Mouse (Mus musculus) testis, postnatal 14 days (tissue): ENCODE measurements at regions not wholly inside any gene's neighbourhood (a gene's known extent, or its start where the extent isn't known, plus 50 kb on each side); places are given as distances from the start of the nearest gene placed in this dataset.

Experiments
- DNase-seq: peaks from one replicate; pipeline ENCODE4 v3.0.0; 2021; ENCODE audit warnings: low spot score

DNA sequence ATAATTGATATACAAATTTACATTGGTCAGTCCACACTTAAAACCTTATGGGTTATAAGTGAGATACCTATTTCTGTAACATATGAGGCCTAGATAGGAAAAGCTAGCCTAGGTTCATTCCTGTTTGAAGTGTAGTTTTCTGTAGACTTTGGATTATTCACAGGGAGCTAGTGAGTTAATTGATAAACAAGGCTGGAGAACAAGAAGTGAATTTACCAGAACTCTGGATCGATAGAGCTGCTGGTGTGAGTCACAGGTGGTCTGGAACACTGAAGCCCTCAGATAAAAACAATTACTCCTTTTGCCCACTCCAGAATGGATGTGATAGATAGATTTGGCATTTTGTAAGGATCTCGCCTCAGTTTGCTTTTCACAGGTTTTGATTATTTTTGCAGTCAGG, 62.0 kb upstream of the Rtl1 start:
- no peak for DNase-seq

DNA sequence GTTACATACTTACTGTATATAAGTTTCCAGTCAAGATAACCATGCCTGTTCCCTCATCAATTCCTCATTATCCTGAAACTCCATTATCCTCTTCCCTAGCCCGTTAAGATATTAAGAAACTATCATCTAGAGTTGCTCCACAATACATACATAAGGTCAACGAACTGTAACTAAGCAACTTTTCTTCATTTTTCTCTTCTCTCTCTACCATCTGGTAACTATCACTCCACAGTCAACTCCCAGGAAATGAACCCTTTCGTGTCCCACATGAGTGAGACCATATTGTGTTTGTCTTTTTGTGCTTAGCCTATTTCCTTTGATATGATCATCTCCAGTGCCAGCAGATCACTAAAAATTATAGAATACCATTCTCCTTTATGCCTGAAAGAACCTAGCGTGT, 74.6 kb upstream of the Rtl1 start:
- no peak for DNase-seq

DNA sequence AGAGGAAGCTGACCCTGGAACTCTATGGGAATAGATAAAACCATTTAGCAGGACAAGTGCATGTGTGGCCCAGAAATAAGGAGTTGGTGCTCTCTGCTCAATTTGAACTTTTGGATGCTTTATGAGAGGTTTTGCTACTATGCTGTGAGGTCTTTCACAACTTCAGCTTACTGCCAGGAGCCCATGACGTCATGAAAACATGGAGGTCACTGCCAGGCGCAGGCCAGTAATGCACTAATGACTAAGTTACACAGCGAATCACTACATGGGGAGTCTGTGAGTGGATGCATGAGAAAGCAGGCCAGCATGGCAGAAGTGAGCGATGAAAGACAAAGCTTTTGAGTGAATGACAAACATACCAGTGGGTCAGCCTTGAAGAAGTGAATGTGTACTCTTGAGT, 93.9 kb upstream of the Rtl1 start:
- DNase-seq = no peak

DNA sequence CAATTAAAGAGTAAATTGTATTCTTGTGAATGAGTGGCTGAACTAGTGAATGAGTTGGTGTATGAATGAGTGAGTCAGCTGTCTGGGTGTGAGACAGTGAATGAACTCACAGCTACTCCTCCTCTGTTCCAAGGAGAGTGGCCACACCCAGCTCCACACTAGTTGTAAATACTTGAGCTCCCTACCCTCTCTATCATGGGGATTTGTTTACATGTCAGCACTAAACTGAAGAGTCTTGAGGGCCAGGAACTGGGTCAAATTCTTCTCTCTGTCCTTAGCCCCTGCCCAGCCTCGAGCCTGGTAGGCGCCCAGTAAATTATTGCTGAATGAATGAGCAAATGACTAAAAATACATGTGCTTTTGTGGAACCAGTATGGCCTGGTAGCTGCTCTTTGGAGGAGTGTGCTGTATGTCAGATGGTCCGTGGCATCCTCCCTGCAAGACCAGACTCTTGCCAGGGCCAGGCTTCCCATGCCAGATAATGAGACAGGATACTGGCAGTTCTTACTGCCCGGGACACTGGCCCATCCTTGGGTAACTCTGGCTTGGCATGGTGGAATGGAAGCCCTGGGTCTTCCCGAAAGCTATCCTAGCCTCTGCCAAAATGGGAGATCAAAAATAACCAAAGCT, 94.8 kb upstream of the Rtl1 start:
- DNase-seq = no peak

GRCm38 (mm10) chr12:109706820-109707219, 106.7 kb upstream of the Rtl1 start:
- no peak for DNase-seq

DNA sequence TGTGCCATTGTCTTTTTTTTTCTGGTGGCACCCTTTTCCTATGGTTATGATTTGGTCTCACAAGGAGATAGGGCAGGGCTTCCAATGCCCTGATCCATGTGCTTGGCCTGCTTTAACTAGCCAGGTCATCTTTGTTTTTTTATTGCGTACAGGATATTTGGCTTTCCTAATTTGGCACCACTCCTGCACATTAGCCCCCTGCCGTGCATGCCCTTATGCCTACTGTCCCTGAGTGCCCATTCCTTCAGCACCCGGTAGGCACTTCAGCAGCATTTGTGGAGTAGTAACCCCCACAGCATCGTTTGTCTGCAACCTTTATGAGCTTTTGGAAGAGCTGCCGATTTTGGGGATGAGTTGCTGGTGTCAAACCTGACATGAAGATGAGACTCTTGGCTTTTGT, 109.5 kb upstream of the Rtl1 start:
- no peak for DNase-seq

DNA sequence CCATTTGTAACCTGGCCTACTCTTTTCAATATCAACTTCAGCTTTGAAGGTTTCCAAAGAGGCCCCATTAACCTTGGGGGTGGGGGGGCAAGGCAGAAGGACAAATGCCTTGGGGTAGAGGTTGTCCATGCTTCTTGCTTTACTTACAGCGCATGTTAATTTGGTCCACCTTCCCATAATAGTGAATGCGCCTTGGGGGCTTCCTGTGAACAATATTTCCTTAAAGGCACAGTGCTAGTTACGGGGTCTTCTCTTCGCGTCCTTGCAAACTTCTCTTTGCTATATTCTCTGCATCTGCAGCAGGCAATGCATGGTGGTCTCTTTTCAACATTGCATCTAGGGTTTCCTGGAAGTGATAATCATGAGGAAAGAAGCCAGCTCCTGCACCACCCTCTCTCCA, 111.3 kb upstream of the Rtl1 start:
- DNase-seq = no peak

DNA sequence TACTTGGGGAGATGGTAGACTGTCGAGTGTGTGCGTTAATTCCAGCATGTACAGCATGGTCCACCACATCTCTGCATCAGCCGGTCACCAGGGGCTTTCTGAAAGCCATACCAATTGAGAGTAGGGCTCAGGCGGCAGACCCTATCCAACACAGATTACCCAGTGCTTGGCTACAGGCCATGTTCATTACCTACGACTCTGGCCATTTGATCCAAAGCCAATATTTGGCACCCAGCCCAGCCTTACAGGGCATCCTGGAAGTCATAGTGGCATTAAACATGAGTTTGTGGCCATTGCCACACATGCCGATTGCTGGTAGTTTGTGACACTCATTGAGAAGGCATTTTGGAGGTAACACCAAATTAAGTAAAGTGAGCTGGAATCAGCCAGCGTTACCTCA, 111.8 kb upstream of the Rtl1 start:
- no peak for DNase-seq

GRCm38 (mm10) chr12:109712386-109712785, 112.3 kb upstream of the Rtl1 start:
- DNase-seq = no peak

- no peak for DNase-seq
These were observed 112.9 kb upstream of the Rtl1 start for GRCm38 (mm10) chr12:109713041-109713440.

DNA sequence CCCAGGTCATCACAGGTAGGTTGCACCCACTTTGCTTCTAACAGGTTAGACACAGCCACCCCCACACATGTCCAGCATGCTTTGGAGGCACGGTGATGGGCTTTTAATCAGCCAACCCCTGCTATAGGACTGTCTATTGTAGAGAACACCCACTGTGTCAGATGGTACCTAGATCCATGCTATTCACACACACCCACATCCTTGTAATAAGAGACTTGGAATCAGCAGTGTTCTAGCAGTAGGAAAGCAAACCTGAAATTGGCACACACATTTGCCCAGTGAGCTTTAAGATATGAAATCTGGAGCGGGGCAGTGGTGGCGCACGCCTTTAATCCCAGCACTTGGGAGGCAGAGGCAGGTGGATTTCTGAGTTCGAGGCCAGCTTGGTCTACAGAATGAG, 113.9 kb upstream of the Rtl1 start:
- no peak for DNase-seq

GRCm38 (mm10) chr12:109716991-109717390, 116.9 kb upstream of the Rtl1 start:
- no peak for DNase-seq

GRCm38 (mm10) chr12:109718036-109718435, 117.9 kb upstream of the Rtl1 start:
- no peak for DNase-seq

- DNase-seq = no peak
These were observed 138.1 kb upstream of the Rtl1 start for GRCm38 (mm10) chr12:109738201-109738600.

DNA sequence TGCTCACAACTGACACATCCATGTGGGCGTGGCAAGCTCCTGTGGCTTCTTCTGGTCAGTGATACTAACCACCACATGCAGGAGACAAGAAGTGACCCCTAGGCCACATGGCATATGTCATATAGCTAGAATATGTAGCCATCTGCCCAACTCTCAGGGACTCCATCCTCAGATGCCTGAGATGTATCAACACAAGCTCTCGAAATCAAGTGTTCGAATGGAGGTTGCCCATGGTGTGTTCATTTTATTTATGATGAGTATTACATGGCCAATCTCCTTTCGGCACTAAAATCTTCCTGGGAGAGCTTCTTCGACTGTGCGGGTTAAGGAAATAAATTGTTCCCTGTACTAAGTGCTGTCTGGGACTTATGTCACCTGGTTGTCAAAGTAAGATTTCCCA, 138.8 kb upstream of the Rtl1 start:
- DNase-seq = no peak

DNA sequence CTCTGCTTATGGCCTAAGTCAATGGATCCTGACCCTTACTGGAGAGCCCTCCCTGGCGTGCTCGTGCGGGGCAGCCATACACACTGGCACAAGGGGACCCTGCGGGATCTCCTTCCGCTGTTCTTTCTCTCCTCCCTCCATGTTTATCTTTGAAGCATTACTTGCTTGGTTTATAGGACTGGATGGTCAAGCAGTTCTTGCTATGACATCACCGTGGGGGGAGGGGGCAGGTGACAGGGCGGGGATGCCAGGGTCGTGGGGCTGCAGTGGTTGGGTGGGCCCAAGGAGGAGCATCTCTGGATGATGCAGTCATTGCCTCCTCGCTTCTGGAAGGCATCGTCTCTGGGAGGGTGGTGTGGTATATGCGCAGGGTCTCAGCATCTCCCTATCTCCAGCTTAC, 142.4 kb upstream of the Rtl1 start:
- DNase-seq = no peak

DNA sequence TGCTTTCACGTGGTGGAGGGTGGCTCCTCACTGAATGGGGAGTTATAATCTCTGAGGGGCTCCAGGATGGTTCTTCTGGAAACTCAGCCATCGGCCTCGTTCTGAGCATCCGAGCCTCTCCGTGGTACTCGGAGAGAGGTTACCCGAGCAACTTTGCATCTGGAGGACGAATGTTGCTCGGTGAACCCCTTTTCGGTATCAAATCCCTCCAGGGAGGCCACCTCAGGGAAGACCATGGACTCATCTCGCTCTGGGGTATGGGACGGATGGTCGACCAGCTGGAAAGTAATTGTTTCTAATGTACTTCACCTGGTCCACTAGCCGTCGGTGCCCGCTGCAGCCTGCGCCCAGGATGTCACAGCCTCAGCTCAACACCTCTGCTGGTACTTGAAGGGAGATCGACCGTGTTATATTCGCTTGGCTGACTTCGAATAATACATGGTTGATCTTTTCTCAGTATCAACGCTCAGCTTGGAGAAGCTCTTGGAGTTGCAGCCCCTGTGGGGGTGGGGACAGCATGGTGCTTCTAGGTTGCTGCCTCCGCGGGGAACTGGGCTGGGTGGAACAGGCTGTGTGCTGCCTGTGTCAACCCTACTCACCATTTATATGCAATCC, 143.0 kb upstream of the Rtl1 start:
- no peak for DNase-seq

DNA sequence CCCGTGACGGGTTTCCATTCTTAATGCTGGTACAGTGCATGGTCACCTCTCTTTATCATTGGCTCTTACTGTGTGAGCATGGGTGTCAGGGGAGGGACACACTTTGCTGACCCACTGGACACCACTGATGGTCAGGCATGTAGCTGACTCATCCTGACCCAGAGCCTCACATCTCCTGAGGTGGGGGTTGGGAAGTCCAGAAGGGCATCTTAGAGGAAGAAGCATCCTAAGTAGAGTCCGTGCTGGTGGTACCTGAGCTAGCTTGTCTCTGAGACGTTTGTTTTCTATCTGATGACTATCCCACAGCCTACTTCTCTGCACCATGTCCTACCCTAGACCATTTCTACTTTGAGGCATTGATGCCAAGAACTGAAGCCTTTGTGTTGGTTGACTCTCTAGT, 144.1 kb upstream of the Rtl1 start:
- DNase-seq = no peak

DNA sequence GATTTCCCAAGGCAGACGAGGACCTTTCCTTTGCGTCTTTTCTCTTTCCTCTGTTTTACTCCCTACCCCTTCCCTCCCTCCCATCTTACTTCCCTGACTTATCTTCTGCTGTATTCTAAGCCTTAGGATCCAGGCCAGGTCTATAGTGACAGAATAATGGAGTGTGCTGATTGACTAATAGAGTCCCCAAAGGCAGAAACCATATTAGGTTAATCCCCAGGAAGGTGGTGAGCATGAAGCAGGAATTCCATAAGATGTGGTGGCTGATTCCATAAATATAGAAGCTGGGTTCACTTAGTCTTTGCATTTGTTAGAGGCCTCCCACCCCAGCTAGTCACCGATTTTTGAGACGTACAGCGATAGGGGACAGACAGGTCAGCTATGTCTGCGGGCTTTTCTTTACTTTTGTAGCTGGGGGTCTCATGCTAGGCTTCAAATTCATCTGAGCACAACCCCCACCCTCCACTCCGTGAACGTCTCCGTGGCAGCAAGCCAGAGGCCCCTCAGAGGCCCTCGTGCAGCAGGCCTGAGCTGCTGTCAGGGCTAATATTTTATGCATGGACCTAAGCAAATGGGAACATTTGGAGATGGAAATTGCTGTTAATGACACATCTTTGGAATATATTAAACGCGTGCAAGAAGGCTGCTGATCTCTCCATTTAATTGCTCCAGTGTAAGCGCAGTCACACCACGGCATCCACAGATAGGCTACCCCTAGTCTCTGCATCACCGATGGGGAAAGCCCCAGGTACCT, 145.8 kb upstream of the Rtl1 start:
- DNase-seq = no peak

GRCm38 (mm10) chr12:109747201-109747600, 147.1 kb upstream of the Rtl1 start:
- no peak for DNase-seq

- DNase-seq = no peak
These were observed 147.6 kb upstream of the Rtl1 start for GRCm38 (mm10) chr12:109747776-109748175.

GRCm38 (mm10) chr12:109748326-109749059, 148.4 kb upstream of the Rtl1 start:
- no peak for DNase-seq

DNA sequence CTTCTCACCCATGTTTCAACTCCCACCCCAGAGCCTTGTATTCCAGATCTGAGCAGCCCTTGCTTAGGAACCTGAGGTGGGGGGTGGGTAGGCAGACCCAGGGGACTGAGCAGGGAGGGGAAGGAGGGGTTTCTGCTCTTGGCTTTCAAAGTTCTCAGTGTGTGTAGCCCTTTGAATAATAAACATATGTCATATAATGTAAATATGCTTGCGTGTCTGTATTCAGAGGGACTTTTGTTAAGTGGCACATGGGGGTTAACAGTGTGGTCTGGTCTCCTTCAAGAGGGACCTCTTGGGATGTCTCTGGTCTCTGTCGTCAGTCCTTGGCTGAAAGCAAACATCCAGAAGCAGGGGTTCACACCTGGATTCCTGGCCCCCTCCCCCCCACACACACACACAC, 149.1 kb upstream of the Rtl1 start:
- no peak for DNase-seq
